Mouse (Mus musculus) ES-Bruce4 (cell line): ENCODE measurements at regions not wholly inside any gene's neighbourhood (a gene's known extent, or its start where the extent isn't known, plus 50 kb on each side); places are given as distances from the start of the nearest gene placed in this dataset.

Experiments used
- CTCF ChIP-seq: IDR thresholded peaks from one replicate; pipeline ENCODE4 v1.8.1; 2011; ENCODE audit warnings: low read depth, low read length
- EP300 ChIP-seq: IDR thresholded peaks from 2 replicates; pipeline ENCODE4 v1.6.1; 2011; ENCODE audit warnings: low read depth, low read length; ENCODE audit not compliant: insufficient read depth

- TF ChIP-seq CTCF (no peak), EP300 (no peak)
Observed at GRCm38 (mm10) chr17:45332321-45332720, 101.2 kb downstream of the Cdc5l start.
